Mouse (Mus musculus): ENCODE measurements around the gene Fgfr2. TPM values are rescaled to one million over a fixed set of nuclear protein-coding genes. Genes with fewer than 3 reads are reported as not detected.

Gene Fgfr2
- polyA plus RNA-seq, 1 experiment, result 1.7 TPM

GRCm38 (mm10) chr7:131722783-131723575 lies 1400.2 kb downstream of the Fgfr2 start:
- Histone ChIP-seq H3K79me3 (ENCODE audit: low read depth) (no peaks in the 10 kb centered on the region), H3ac (ENCODE audit: control insufficient read depth, insufficient read length, low read depth) (no peak overlapping the region), H3K4me3 (ENCODE audit: insufficient read depth, poor library complexity, severe bottlenecking) (no peak overlapping the region), H3K79me2 (ENCODE audit: control insufficient read depth, insufficient read depth) (no peaks in the 10 kb centered on the region), H3K27me3 (ENCODE audit: control insufficient read depth, insufficient read depth, insufficient read length) (peaks cover 4% of the 10 kb centered on the region), H3K36me3 (ENCODE audit: control insufficient read depth, insufficient read depth) (no peaks in the 10 kb centered on the region)
- no peak for TF ChIP-seq FOSL1 (IDR thresholded peaks at IDR 0.05; ENCODE audit: insufficient read depth, low read length, poor library complexity, severe bottlenecking)
- no peak for TF ChIP-seq MYOD1 (IDR thresholded peaks at IDR 0.05; ENCODE audit: control insufficient read depth, insufficient read length, low read depth)
- TF ChIP-seq CTCF (IDR thresholded peaks at IDR 0.05; ENCODE audit: control insufficient read depth, insufficient read depth, insufficient read length), result no peak
- no peak for TF ChIP-seq USF1 (IDR thresholded peaks at IDR 0.05; ENCODE audit: low read depth)
- TF ChIP-seq MAX (IDR thresholded peaks at IDR 0.05), result no peak
- TF ChIP-seq CEBPB (IDR thresholded peaks at IDR 0.05; ENCODE audit: low read depth), result no peak
- TF ChIP-seq MYOG (IDR thresholded peaks at IDR 0.05; ENCODE audit: control insufficient read depth, extremely low read depth, insufficient read length), result no peak

GRCm38 (mm10) chr7:131722316-131722715 lies 1400.8 kb downstream of the Fgfr2 start:
- Histone ChIP-seq H3K4me3 (ENCODE audit: insufficient read depth, poor library complexity, severe bottlenecking) (no peak overlapping the region), H3K27me3 (ENCODE audit: control insufficient read depth, insufficient read depth, insufficient read length) (peaks cover 4% of the 10 kb centered on the region), H3K36me3 (ENCODE audit: control insufficient read depth, insufficient read depth) (no peaks in the 10 kb centered on the region), H3ac (ENCODE audit: control insufficient read depth, insufficient read length, low read depth) (no peak overlapping the region), H3K79me3 (ENCODE audit: low read depth) (no peaks in the 10 kb centered on the region), H3K79me2 (ENCODE audit: control insufficient read depth, insufficient read depth) (no peaks in the 10 kb centered on the region)
- no peak for TF ChIP-seq FOSL1 (IDR thresholded peaks at IDR 0.05; ENCODE audit: insufficient read depth, low read length, poor library complexity, severe bottlenecking)
- no peak for TF ChIP-seq MAX (IDR thresholded peaks at IDR 0.05)
- no peak for TF ChIP-seq MYOD1 (IDR thresholded peaks at IDR 0.05; ENCODE audit: control insufficient read depth, insufficient read length, low read depth)
- TF ChIP-seq USF1 (IDR thresholded peaks at IDR 0.05; ENCODE audit: low read depth), result no peak
- TF ChIP-seq CTCF (IDR thresholded peaks at IDR 0.05; ENCODE audit: control insufficient read depth, insufficient read depth, insufficient read length), result no peak
- TF ChIP-seq MYOG (IDR thresholded peaks at IDR 0.05; ENCODE audit: control insufficient read depth, extremely low read depth, insufficient read length), result no peak
- no peak for TF ChIP-seq CEBPB (IDR thresholded peaks at IDR 0.05; ENCODE audit: low read depth)

DNA sequence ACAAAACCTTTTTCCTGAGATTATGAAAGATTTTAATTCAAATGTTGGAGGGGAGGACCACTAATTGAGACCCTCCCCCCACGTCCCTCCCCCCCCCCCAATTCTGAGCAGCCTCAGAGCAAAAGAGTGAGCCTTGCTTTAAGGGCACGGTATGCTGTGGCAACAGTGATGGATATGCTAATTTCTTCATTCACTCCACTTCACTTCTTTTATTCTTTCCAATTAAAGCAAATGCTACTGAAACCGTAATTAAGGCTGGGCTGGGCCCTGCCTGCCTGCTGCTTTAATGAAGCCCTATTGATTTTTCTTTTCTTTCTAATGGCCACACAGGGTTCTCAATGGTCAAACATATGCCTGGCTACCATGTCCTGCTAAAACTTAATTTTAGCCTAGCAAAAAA lies 1404.9 kb downstream of the Fgfr2 start:
- no peak overlapping the region for H3ac ChIP-seq (ENCODE audit: control insufficient read depth, insufficient read length, low read depth)
- H3K79me3 ChIP-seq (ENCODE audit: low read depth), result no peaks in the 10 kb centered on the region
- no peak for TF ChIP-seq USF1 (IDR thresholded peaks at IDR 0.05; ENCODE audit: low read depth)
- H3K36me3 ChIP-seq (ENCODE audit: control insufficient read depth, insufficient read depth), result no peaks in the 10 kb centered on the region
- no peaks in the 10 kb centered on the region for H3K79me2 ChIP-seq (ENCODE audit: control insufficient read depth, insufficient read depth)
- peaks cover 8% of the 10 kb centered on the region for H3K27me3 ChIP-seq (ENCODE audit: control insufficient read depth, insufficient read depth, insufficient read length)
- H3K4me3 ChIP-seq (ENCODE audit: insufficient read depth, poor library complexity, severe bottlenecking), result no peak overlapping the region

- TF ChIP-seq CTCF (IDR thresholded peaks at IDR 0.05; ENCODE audit: control insufficient read depth, insufficient read depth, insufficient read length) (no peak), USF1 (IDR thresholded peaks at IDR 0.05; ENCODE audit: low read depth) (no peak), FOSL1 (IDR thresholded peaks at IDR 0.05; ENCODE audit: insufficient read depth, low read length, poor library complexity, severe bottlenecking) (no peak), MAX (IDR thresholded peaks at IDR 0.05) (no peak)
- no peak overlapping the region for H3ac ChIP-seq (ENCODE audit: control insufficient read depth, insufficient read length, low read depth)
- no peaks in the 10 kb centered on the region for H3K36me3 ChIP-seq (ENCODE audit: control insufficient read depth, insufficient read depth)
- H3K27me3 ChIP-seq (ENCODE audit: control insufficient read depth, insufficient read depth, insufficient read length), result peaks cover 7% of the 10 kb centered on the region
- no peak overlapping the region for H3K4me3 ChIP-seq (ENCODE audit: insufficient read depth, poor library complexity, severe bottlenecking)
- H3K79me2 ChIP-seq (ENCODE audit: control insufficient read depth, insufficient read depth), result no peaks in the 10 kb centered on the region
- no peaks in the 10 kb centered on the region for H3K79me3 ChIP-seq (ENCODE audit: low read depth)
Measured at GRCm38 (mm10) chr7:131713076-131713475, 1410.1 kb downstream of the Fgfr2 start.

DNA sequence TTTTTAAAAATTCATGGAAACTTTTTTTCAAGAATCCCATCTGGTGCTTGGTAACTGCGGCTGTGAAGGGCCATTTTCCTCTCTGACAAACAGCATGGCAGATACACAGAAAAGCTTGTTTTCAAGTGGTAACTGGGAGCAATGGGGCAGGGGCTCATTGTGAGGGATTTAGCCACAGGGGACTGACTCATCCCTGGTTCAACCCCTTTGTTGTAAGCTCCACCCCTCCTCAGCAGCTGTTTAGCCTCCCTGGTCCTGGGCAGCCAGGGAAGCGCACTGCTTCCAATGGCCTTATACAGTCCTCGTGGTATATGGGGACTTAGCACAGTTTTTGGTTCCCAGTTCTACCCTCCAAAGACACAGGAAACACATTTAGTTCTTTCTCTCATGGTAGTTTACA lies 1426.3 kb downstream of the Fgfr2 start:
- Histone ChIP-seq H3K4me3 (ENCODE audit: insufficient read depth, poor library complexity, severe bottlenecking) (no peak overlapping the region), H3K36me3 (ENCODE audit: control insufficient read depth, insufficient read depth) (no peaks in the 10 kb centered on the region), H3K79me2 (ENCODE audit: control insufficient read depth, insufficient read depth) (no peaks in the 10 kb centered on the region), H3ac (ENCODE audit: control insufficient read depth, insufficient read length, low read depth) (no peak overlapping the region), H3K27me3 (ENCODE audit: control insufficient read depth, insufficient read depth, insufficient read length) (peaks cover 9% of the 10 kb centered on the region), H3K79me3 (ENCODE audit: low read depth) (no peaks in the 10 kb centered on the region)
- no peak for TF ChIP-seq FOSL1 (IDR thresholded peaks at IDR 0.05; ENCODE audit: insufficient read depth, low read length, poor library complexity, severe bottlenecking)
- TF ChIP-seq USF1 (IDR thresholded peaks at IDR 0.05; ENCODE audit: low read depth), result no peak
- no peak for TF ChIP-seq CTCF (IDR thresholded peaks at IDR 0.05; ENCODE audit: control insufficient read depth, insufficient read depth, insufficient read length)
- TF ChIP-seq MAX (IDR thresholded peaks at IDR 0.05), result no peak
- TF ChIP-seq CEBPB (IDR thresholded peaks at IDR 0.05; ENCODE audit: low read depth), result no peak
- no peak for TF ChIP-seq MYOG (IDR thresholded peaks at IDR 0.05; ENCODE audit: control insufficient read depth, extremely low read depth, insufficient read length)

DNA sequence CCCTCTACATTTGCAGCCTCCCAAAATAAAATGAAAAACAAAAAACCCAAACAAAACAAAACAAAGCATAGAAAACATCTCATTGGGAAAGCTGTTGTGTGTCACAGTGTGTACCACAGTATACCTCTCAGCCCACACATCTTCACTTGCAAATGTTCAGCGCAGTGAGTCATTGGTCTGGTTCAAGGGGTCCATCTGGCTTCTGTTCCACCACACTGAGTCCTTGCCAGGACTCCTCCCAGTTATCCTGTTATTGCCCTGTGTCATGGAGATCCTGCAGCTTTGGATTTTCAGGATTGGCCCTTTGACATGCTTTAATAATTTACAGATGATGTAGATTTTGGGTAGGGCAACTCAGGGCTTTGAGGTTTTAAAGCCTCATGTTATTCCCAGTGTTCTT lies 1435.8 kb downstream of the Fgfr2 start:
- no peak for TF ChIP-seq MYOG (IDR thresholded peaks at IDR 0.05; ENCODE audit: control insufficient read depth, extremely low read depth, insufficient read length)
- TF ChIP-seq CTCF (IDR thresholded peaks at IDR 0.05; ENCODE audit: control insufficient read depth, insufficient read depth, insufficient read length), result no peak
- no peak for TF ChIP-seq MAX (IDR thresholded peaks at IDR 0.05)
- no peak for TF ChIP-seq CEBPB (IDR thresholded peaks at IDR 0.05; ENCODE audit: low read depth)
- TF ChIP-seq MYOD1 (IDR thresholded peaks at IDR 0.05; ENCODE audit: control insufficient read depth, insufficient read length, low read depth), result no peak
- TF ChIP-seq FOSL1 (IDR thresholded peaks at IDR 0.05; ENCODE audit: insufficient read depth, low read length, poor library complexity, severe bottlenecking), result no peak
- no peak for TF ChIP-seq USF1 (IDR thresholded peaks at IDR 0.05; ENCODE audit: low read depth)
- peaks cover 9% of the 10 kb centered on the region for H3K27me3 ChIP-seq (ENCODE audit: control insufficient read depth, insufficient read depth, insufficient read length)

More for the DNA sequence above, 1435.8 kb downstream of the Fgfr2 start:
- Histone ChIP-seq H3K4me3 (ENCODE audit: insufficient read depth, poor library complexity, severe bottlenecking) (no peak overlapping the region), H3K36me3 (ENCODE audit: control insufficient read depth, insufficient read depth) (no peaks in the 10 kb centered on the region), H3ac (ENCODE audit: control insufficient read depth, insufficient read length, low read depth) (no peak overlapping the region), H3K79me2 (ENCODE audit: control insufficient read depth, insufficient read depth) (no peaks in the 10 kb centered on the region), H3K79me3 (ENCODE audit: low read depth) (no peaks in the 10 kb centered on the region)
